Mouse (Mus musculus) megakaryocyte, embryonic 14.5 days (primary cell): Measurements from ENCODE around the gene Mgst2.

Experiments used
- FLI1 ChIP-seq: IDR thresholded peaks from 2 replicates; pipeline ENCODE4 v1.6.1; 2012; ENCODE audit warnings: low read length, inconsistent platforms, mixed read lengths
- GATA1 ChIP-seq: IDR thresholded peaks from 3 replicates; pipeline ENCODE4 v1.6.1; 2012; ENCODE audit warnings: mixed read lengths, low read length, inconsistent platforms, borderline replicate concordance

DNA sequence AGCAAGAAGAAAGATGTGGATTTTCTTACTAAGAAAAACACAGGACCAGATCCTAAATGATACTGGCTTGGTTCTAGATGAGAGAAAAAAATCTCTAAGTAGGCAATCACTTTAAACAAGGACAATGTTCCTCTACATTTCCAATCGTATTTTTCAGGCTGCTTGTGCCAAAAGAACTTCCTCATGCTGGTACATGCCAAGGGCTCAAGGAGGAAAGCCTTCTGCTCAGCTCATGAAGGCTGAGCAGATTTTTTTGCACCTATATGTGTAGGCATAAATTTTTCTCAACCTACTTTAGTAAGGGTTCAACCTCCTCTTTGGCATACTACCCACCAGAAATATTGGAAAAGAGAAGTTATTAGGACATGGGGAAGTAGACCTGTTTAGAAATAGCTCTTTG, 59.8 kb downstream of the Mgst2 start:
- TF ChIP-seq GATA1 (no peak), FLI1 (no peak)
